Mouse (Mus musculus) frontal cortex, adult 2 months (tissue): ENCODE data around the gene Chd6. TPM values are rescaled to one million over a fixed set of nuclear protein-coding genes. Genes with fewer than 3 reads are reported as not detected.
A peak's percentile ranks its signal among the peaks of the same experiment; 100 is the strongest.

Experiments used
- DNase-seq, 2 experiments: peaks; one replicate each; pipeline ENCODE4 v3.0.0; 2022; ENCODE audit warnings: low spot score in 1 of 2; ENCODE audit errors: extremely low spot score in 1 of 2
- polyA plus RNA-seq: library from polyadenylated mRNA; depleted of rRNA; stranded (reverse); fragments of >200 nt; gene quantifications from 2 replicates; pipeline ENCODE4 v1.2.3, GENCODE M21; 2012

Chd6 gene
- polyA plus RNA-seq, 1 experiment: 30.4 TPM

GRCm38 (mm10) chr2:160940930-160941709 lies 167.8 kb downstream of the Chd6 start:
- no peak for DNase-seq

- no peak for DNase-seq
Measured at GRCm38 (mm10) chr2:160934451-160934850, 174.4 kb downstream of the Chd6 start.

GRCm38 (mm10) chr2:160933890-160934289 lies 175.0 kb downstream of the Chd6 start:
- no peak for DNase-seq

- no peak for DNase-seq
Measured at GRCm38 (mm10) chr2:160932981-160933380, 175.9 kb downstream of the Chd6 start.

- no peak for DNase-seq
Measured at GRCm38 (mm10) chr2:160932325-160932724, 176.6 kb downstream of the Chd6 start.

- DNase-seq: no peak
Measured at GRCm38 (mm10) chr2:160931378-160931777, 177.5 kb downstream of the Chd6 start.

GRCm38 (mm10) chr2:160925203-160925602 lies 183.7 kb downstream of the Chd6 start:
- DNase-seq: no peak

GRCm38 (mm10) chr2:160921285-160921684 lies 187.6 kb downstream of the Chd6 start:
- DNase-seq: no peak

GRCm38 (mm10) chr2:160918930-160919215 lies 190.0 kb downstream of the Chd6 start:
- no peak for DNase-seq

- DNase-seq: no peak
Measured at GRCm38 (mm10) chr2:160918154-160918929, 190.5 kb downstream of the Chd6 start.

GRCm38 (mm10) chr2:160917313-160917712 lies 191.6 kb downstream of the Chd6 start:
- DNase-seq: no peak

GRCm38 (mm10) chr2:160916714-160917113 lies 192.2 kb downstream of the Chd6 start:
- DNase-seq: no peak

- peak in 1 of 2 experiments; percentile 20 for DNase-seq
Measured at GRCm38 (mm10) chr2:160915821-160916610, 192.9 kb downstream of the Chd6 start.

- no peak for DNase-seq
Measured at GRCm38 (mm10) chr2:160914656-160915055, 194.2 kb downstream of the Chd6 start.

GRCm38 (mm10) chr2:160912231-160912671 lies 196.6 kb downstream of the Chd6 start, which contains the start of gene Emilin3:
Gene Emilin3, minus strand, starts transcription at chr2:160912328.
- no peak for DNase-seq

- DNase-seq: no peak
Measured at GRCm38 (mm10) chr2:160911558-160912201, 197.2 kb downstream of the Chd6 start.

GRCm38 (mm10) chr2:160910633-160911032 lies 198.2 kb downstream of the Chd6 start:
- no peak for DNase-seq

- no peak for DNase-seq
Measured at GRCm38 (mm10) chr2:160908607-160909006, 200.3 kb downstream of the Chd6 start.

GRCm38 (mm10) chr2:160906101-160906500 lies 202.8 kb downstream of the Chd6 start:
- no peak for DNase-seq

GRCm38 (mm10) chr2:160905301-160905700 lies 203.6 kb downstream of the Chd6 start:
- DNase-seq: no peak
